Mouse (Mus musculus): ENCODE measurements around the gene Gvin1.
"Not testable (repeated sequence)": the region's sequence is repeated elsewhere in the genome, so short reads cannot be mapped to it uniquely, and the experiment has no call there.

Gene Gvin1

DNA sequence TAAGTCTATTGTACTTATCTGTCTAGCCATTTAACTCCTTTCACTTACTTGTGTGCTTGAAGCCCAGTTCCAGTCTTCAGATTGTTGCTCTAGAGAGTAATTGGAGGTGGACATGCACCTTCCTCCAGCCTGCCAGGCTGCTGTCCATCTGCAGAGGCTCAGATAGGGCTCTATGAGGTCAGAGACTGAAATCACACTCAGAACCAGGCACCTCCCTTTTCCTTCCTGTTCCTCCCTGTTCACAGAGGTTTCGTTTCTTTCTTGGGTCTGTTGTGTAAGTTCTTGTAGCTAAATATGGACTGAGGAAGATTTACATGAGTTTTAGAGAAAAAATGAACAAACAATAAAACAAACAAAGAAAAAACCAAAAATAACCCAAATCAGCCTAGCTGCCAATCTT lies at the start of gene Gvin1:
Gene Gvin1, minus strand, starts transcription at position 150 of the 400 bp plus-strand sequence.
- in situ Hi-C loops (cut with MboI; ENCODE audit: unreplicated experiment in 2 of 2): not testable (repeated sequence)

DNA sequence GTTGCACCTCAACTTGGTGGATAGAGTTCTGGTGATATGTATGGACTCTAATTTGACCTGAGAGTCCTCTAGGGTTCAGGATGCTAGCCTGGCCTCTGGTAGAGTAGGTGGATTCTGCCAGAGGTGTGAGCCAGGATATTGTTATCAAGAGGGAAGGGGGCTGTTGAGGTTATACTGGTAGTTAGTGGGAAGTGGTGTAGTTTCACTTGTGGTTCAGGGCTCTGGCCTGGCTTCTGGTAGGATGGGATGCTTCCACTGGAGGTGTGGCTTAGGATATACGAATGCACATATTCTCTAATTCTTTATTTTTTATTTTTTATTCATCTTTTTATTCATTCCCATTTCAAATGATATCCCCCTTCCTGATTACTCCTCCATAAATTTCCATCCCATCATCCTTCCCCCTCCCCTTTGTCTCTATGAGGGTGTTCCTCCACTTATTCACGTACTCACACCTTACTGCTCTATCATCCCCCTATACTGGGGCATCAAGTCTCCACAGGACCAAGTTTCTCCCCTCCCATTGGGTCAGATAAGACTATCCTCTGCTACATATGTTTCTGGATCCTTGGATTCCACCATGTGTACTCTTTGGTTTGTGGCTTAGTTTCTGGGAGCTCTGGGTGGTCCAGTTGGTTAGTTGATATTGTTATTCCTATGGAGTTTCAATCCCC lies 36.9 kb upstream of the Gvin1 start:
- in situ Hi-C loops (cut with MboI; ENCODE audit: unreplicated experiment in 2 of 2): no loop called here

DNA sequence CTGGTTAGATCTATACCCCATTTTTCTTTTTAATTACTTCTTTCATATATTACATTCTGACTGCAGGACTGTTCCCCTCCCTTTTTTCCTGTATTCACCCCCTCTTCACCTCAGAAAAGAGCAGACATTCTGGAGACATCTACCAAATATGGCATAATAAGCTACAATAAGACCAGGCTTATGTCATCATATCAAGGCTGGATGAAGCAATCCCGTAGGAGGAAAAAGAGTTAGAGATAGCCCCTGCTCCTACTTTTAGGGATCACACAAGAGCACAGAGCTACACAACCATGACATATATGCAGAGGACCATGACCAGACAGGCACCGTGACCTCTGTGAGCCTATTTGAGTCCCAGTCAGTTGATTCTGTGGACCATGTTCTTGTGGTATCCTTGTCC lies 33.8 kb upstream of the Gvin1 start:
- in situ Hi-C loops (cut with MboI; ENCODE audit: unreplicated experiment in 2 of 2): loop anchor here in 1 of 2 experiments (25.0 kb wide), 1 partner anchor 862 kb away; the partner anchor contains the start of gene Gm5901

DNA sequence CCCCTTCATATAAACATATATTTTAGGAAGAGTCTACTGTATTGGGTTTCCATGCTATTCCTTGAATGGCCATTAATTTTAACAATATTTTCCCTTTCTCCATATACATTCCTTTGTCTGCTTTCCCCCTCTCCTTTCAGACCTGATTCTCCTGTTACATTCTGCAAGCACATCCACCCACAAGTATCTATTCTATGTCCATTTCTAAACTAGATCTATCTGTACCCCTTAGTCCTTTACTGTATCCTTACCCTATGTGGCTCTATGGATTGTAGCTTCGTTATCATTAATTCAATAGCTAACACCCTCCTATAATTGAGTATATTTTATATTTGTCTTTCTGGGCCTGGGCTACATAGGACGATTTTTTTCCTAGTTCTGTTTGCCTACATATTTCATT lies 33.1 kb upstream of the Gvin1 start:
- in situ Hi-C loops (cut with MboI; ENCODE audit: unreplicated experiment in 2 of 2): loop anchor here in 1 of 2 experiments (25.0 kb wide), 1 partner anchor 861 kb away; the partner anchor contains the start of gene Gm5901

DNA sequence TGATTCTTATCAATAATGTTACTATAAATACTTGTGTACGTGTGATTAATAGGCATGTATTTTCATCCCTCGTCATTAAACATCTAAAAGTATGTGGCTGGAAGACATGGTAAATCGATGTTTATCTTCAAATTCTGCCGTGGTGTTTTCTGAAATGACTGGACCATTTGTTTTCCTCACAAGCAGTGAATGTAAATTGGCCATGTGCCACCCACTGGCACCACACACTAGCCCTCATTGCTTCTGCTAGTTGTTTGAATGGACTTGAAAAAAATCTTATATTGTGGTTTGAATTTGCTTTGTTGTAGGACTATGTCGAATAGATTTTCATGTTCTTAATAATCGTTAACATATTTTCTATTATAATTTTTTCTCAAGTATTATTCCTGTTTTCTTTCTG lies 30.5 kb upstream of the Gvin1 start:
- in situ Hi-C loops (cut with MboI; ENCODE audit: unreplicated experiment in 2 of 2): loop anchor here in 1 of 2 experiments (25.0 kb wide), 1 partner anchor 858 kb away; the partner anchor contains the start of gene Gm5901

DNA sequence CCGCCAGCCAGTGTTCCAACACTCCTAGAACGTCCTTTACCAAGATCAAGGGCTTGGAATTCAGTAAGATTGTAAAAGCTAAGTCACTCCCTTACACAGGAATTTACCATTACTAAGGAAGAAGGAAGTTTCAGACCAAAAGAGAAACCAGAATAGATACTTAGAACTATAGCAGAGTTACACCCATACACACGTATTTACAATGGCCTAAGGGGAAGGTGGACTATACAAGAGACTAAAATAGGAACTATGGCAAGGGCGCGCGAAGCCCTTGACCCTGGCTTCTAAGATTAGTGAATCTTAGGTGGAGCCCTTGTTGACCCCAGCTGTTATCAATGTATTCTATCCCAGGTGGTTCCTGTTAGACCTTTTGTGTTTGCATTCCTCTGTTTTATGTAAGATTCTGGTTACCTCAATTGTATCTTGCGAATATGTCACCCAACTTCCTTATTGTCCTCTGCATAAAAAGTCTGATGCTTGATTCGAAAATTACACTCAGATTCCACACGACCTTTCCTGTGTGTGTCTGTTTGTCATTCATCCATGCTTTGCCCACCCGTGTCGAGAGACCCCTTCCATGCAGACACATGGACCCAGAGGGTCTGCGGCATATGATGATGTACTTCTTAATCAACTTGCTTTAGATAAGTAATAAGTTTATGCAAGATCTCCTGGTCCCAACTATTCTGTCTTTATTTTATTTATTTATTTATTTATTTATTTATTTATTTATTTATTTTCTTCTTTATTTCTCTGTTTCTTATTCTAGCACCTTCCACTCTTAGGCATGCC lies 25.6 kb upstream of the Gvin1 start:
- in situ Hi-C loops (cut with MboI; ENCODE audit: unreplicated experiment in 2 of 2): loop anchor here in 1 of 2 experiments (25.0 kb wide), 1 partner anchor 853 kb away; the partner anchor contains the start of gene Gm5901

DNA sequence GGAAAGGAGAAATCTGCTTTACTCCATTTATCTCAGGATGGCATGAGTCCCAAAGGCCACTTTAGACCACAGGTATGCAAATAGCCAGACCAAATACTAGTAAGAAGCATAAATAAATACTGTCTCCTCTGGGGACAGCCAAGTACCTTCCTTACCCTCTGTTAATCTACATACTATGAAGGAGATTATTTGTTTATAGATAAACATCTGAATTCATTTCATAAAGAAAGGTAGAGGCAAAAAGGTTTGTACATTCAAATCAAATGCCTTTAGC lies 22.0 kb upstream of the Gvin1 start:
- in situ Hi-C loops (cut with MboI; ENCODE audit: unreplicated experiment in 2 of 2): loop anchor here (10.0 to 25.0 kb wide), 2 partner anchors 408 to 850 kb away; partner anchors contain the start of gene Gm5901 (in 1 of the 2)

DNA sequence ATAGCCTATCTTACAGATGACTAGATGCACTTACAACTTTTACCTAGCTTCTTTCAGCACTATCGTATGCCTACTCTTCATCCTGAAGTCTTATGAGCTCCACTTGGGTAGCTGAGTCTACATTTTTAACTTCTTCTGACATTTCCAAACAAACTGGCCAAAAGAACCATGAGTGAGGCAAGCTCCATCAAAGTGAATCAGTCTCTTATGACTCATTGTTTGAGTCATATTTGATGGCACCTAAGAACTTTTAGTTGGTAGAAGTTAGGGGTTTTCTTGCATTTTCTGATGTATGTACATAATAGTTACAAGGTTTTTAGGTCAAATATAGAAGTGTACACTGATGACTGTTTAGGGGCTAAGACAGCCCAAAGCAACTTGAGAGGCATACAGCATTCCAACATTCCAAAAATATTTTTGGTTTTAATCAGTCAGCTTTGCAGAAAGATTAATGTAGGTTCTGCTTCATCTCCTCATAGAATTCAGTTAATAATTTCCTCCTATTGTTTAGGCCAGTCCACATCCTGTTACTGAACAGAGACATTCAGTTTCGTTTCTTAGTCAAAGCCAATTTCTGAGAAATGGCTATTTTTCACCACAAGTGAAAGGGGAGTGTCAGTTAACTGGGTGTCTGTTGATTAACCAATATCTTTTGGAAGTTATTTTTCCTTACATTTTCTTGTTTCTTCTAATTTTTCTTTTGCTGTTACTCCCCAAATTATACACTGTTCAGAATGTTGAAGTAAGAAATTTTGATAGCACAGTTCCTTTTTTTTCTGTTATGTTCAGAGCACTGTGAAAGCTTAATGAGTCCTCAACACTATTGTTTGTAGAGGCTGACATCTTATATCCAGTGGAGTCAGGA lies 21.4 kb upstream of the Gvin1 start:
- in situ Hi-C loops (cut with MboI; ENCODE audit: unreplicated experiment in 2 of 2): loop anchor here (10.0 to 25.0 kb wide), 2 partner anchors 408 to 849 kb away; partner anchors contain the start of gene Gm5901 (in 1 of the 2)

DNA sequence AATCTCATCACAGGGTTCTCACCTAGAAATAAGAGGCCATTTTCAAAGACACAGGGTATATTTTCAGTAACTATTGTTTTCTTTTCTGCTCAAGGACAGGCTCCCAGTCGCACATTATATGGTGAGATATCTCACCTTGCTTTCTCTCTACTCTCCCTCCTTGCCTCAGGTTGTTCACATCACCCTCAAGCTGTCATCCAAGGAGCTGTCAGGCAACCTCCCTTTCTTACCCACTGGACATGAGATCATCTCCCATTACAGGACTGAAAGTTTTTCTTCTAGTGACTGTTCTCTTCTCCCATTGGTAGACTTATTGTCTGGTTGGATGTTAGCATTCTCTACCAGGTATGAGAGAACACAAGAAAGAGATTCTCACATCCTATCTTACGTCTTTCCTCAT lies 20.5 kb upstream of the Gvin1 start:
- in situ Hi-C loops (cut with MboI; ENCODE audit: unreplicated experiment in 2 of 2): loop anchor here (10.0 to 25.0 kb wide), 2 partner anchors 409 to 848 kb away; partner anchors contain the start of gene Gm5901 (in 1 of the 2)

DNA sequence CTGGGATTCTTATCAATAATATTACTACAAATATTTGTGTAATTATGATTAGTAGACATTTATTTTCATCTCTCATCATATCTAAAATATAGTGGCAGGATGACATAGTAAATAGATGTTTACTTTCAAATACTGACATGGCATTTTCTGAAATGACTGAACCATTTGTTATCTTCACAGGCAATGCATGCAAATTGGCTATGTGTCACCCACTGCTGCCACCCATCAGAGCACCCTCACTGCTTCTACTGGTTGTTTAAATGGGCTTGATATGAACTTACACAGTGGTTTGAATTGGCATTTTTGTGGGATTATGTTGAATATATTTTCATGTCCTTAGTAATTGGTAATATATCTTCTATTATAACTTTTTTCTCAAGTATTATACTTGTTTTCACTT lies 784 bp upstream of the Gvin1 start:
- in situ Hi-C loops (cut with MboI; ENCODE audit: unreplicated experiment in 2 of 2): not testable (repeated sequence)

DNA sequence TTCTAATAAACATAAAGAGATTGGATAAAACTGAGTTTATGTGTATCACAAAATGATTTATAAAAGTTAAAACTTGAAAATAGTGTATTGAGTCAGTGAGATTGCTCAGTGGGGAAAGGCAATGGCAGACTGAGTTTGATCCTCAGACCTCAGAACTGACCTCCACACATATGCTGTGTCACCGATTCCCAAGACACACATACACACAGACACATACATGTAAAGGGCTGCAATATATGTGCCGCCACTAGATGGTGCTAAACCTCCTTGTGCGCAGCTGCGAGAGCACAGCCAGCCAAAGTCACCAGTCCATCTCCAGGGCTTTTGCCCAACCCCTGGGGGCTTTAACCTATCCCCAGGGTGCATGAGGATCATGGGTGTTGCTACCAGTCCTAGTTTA lies 1.4 kb downstream of the Gvin1 start:
- in situ Hi-C loops (cut with MboI; ENCODE audit: unreplicated experiment in 2 of 2): not testable (repeated sequence)

DNA sequence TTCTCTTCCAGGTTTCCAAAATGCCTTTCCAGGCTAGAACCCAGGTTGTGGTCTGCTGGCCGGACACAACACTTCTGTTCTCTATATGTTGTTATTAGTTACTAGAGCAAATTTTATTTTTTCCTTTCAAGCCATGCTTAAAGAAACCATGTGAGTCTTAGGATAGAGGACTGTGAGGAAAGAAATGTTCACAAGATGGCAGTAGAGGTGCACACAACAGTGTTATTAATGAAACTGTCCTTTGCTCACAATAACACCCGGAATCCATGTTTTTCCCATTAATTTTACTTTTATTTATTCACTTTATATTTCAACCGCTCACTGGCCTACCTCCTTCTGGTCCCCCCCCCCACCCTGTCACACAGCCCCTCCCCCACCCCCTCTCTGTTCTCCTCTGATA lies 8.5 kb downstream of the Gvin1 start:
- in situ Hi-C loops (cut with MboI; ENCODE audit: unreplicated experiment in 2 of 2): not testable (repeated sequence)

DNA sequence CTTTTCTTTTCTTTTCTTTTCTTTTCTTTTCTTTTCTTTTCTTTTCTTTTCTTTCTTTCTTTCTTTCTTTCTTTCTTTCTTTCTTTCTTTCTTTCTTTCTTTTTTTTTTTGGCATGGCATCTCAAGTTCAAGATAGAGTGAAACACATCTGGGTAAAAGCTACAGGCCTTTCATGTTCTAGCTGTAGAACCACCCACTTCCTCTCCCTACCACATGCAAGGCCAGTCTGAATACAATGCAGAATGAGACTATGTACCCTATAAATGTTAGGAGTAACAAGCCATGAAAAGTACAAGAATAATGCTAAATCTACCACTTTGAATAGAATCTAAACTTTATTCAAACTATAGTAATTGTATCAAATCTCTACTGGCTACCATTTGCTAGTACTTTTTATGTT lies 38.1 kb downstream of the Gvin1 start:
- in situ Hi-C loops (cut with MboI; ENCODE audit: unreplicated experiment in 2 of 2): not testable (repeated sequence)

DNA sequence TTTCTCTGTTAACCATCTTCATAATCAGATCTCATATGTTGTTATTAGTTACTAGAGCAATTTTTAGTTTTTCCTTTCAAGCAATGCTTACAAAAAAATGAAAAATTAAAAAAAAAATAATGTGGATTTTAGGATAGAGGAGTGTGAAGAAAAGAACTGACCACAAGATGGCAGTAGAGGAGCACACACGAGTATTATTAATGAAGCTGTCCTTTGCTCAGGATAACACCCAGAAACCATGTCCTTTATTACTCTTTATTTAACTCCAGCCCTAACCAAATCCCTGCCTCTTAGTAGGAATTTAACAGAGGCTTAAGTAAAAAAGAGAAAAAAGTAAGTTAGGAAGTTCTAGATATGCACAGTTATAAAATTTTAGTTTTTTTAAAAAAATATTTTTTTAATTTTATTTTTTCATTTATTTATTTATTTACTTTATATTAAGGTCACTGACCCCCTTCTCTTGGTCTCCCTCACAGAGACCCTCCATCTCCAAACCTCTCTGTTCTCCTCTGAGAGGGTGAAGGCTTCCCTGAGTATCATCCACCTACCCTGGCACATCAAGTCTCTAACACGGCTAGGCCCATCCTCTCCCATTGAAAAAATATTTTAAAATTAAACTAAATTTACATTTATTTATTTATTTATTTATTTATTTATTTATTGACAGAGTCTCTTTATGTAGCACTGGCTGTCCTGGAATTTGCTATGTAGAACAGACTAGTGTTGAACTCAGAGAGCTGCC lies 69.9 kb downstream of the Gvin1 start:
- in situ Hi-C loops (cut with MboI; ENCODE audit: unreplicated experiment in 2 of 2): not testable (repeated sequence)

DNA sequence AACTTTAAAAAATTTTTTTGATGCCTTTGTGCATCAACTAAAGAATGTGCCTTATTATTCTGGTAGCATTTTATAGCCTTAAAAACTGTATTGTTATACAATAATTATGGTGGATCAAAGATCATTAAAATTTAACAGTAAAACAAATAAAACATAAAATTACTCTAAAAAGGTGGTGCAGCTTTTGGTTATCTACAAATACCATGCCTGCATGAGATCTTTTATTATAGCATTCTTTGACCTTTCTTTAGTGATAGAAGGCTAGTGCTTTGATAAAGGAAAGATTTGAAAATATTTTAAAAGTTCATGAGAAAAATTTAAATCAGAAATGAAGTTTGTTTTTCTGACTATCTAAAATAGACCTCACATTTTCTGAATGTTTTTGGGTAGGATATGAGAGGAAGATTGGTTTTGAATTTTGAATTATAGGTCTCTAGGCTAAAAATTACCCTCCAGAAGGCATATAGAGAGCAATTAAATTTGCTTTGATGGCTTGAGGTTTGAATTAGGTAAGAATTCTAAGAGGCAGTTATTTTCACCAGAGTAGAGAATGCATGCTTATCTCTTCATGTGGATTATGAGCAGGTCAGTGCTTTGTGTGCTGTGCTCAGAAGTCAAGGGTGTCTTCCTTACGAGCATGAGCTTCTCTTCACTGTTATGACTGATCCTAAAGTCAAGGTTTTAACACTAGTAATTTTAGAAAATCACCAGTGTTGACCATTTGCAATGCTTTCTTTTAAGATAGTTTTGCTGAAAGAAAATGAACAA lies 73.8 kb downstream of the Gvin1 start:
- in situ Hi-C loops (cut with MboI; ENCODE audit: unreplicated experiment in 2 of 2): not testable (repeated sequence)

DNA sequence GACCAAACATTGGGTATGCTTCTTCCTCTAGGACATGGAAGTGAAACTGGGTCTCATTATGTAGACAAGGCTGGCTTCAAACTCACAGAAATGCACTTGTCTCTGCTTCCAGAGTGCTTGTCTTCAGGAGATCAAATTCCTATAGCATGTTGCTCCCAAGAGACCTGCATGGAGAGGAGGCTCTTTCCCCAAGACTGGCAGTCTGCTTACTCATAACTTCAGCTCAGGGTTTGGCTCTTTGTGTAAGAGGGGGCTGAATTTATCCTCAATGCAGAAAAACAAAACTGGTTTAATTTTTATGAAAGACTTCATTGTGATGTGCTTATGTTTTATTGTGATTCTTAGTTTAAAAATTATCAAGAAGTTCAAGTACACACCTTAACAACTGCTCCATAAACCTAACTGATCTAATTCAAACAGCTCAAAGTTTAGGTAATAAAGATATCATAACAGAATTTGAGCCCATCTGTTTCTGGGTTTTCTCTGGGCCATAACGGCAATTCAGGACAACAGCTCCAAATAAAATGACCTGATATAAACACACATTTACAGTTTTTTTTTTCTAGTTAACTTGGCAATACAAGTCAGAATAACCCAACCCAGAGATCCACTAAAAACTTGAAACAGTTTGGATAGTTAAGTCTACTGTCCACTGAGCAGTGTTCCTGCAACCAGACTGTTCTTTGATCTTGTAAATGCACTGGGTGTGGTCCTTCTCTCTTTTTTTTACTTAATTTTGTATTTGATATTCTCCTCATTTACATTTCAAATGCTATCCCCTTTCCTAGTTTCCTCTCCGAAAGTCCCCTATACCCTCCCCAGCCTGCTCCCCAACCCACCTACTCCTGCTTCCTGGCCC lies 97.8 kb downstream of the Gvin1 start:
- in situ Hi-C loops (cut with MboI; ENCODE audit: unreplicated experiment in 2 of 2): not testable (repeated sequence)
